Mouse (Mus musculus) heart, postnatal 36 days (tissue): ENCODE results near the gene Tceal8. TPM values are rescaled to one million over a fixed set of nuclear protein-coding genes. Genes with fewer than 3 reads are reported as not detected.
"Not testable (repeated sequence)": the region's sequence is repeated elsewhere in the genome, so short reads cannot be mapped to it uniquely, and the experiment has no call there.

ENCODE experiments used
- DNase-seq, 2 experiments: peaks; one replicate each; pipeline ENCODE4 v3.0.0; 2021 to 2022
- intact Hi-C: fragments of 180-260 bp; cut with DNase I; formaldehyde crosslinking; loops from one replicate; pipeline ENCODE4 v1.15.1; 2025
- total RNA-seq, 2 experiments: library from RNA; stranded (reverse); gene quantifications; 2 replicates each; pipeline ENCODE4 v1.2.3; 2021

The Tceal8 gene
- total RNA-seq, result 10 to 100 TPM; 17.0 to 19.2 TPM

DNA sequence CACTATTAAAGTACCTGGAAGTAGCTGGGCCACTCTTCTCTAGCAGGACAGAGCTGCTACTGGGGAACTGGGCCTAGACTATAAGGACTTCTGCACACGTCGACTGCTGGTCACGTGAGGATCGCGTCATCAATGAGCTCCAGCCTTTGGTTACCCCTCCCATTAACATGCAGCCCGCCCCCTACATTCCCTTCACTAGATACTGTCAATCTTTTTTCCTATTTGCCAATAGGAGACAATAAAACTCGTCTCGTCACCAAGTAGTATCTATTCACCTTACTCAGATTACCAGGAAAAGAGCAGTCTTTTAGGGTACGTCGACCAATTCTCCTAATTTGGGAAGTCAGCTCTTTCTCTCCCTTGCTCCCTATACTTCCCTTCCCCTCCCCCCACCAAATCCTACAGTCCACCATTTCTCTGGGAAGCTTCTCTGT, at the start of gene Tceal8:
TSS of gene Tceal8 (minus strand) at position 225 of the 434 bp plus-strand sequence.
- peak; percentile 64 to 69 for DNase-seq
- intact Hi-C loops, result loop anchor here (5.0 kb wide), 1 partner anchor 75 kb away; the partner anchor contains the start of gene Tceal9

DNA sequence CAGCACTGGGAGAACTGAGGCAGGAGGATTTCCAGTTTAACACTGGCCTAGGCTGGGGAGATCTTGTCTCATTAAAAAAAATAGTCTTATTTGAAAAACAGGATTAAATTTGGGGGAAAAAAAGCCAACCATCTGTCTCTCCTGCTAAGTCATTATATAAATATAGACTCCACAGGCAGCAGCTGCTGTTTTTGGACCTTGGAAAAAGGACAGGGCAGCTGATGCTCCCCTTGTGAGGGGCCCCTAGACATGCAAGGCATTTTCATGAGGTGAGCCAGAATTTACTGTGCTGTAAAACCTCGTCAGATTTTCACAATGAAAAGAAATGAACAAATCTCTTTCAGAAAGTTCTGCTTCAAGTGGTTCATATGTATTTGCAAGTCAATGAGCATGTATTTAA, 44.2 kb upstream of the Tceal8 start:
- no peak for DNase-seq
- intact Hi-C loops, result no loop called here

GRCm38 (mm10) chrX:136214729-136215677, 42.9 kb upstream of the Tceal8 start, which contains the start of the genes Tceal7 and Bex1:
Gene Tceal7, plus strand, starts transcription at chrX:136214779.
Gene Bex1, minus strand, starts transcription at chrX:136215513.
- DNase-seq, result not testable (repeated sequence)

DNA sequence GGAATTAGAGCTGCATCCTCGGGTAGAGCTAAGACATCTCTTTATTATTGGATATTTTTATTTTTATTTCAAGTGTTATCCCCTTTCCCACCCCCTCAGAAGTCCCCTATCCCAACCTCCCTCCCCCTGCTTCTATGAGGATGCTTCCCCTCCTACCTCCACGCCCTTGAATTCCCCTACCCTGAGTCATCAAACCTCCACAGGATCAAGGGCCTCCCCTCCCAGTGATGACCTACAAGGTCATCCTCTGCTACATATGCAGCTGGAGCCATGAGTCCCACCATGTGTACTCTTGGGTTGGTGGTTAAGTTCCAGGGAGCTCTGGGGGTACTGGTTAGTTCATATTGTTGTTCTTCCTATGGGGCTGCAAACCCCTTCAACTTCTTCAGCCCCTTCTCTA, 41.3 kb upstream of the Tceal8 start:
- intact Hi-C loops, result no loop called here
- no peak for DNase-seq

More at GRCm38 (mm10) chrX:136214729-136215677, 42.9 kb upstream of the Tceal8 start, which contains the start of the genes Tceal7 and Bex1:
- intact Hi-C loops, result not testable (repeated sequence)

- intact Hi-C loops, result no loop called here
- DNase-seq, result no peak
Observed at GRCm38 (mm10) chrX:136204406-136204805, 32.3 kb upstream of the Tceal8 start.

DNA sequence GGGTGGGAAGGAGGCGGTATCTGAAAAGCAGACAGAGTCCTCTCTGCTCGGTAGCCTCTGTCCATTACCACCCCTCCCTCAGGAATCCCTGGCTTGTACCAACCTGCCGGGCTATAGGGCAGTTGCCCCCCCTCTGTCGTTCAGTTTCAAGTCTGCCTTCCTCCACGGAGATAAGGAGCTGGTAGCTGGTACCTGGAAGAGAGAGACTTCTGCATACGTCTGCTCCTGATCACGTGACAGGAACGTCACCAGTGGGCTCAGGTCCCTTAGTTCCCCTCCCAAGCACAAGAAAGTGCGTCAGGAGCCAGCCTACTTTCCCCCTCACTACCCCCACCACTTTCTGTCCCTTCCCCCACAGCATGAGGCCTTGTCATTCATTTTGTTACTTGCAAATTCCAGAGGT, 31.5 kb upstream of the Tceal8 start, which contains the start of gene Tceal5:
TSS of gene Tceal5 (minus strand) at position 213 of the 403 bp plus-strand sequence.
- intact Hi-C loops, result no loop called here
- peak in 1 of 2 experiments; percentile 5 for DNase-seq

DNA sequence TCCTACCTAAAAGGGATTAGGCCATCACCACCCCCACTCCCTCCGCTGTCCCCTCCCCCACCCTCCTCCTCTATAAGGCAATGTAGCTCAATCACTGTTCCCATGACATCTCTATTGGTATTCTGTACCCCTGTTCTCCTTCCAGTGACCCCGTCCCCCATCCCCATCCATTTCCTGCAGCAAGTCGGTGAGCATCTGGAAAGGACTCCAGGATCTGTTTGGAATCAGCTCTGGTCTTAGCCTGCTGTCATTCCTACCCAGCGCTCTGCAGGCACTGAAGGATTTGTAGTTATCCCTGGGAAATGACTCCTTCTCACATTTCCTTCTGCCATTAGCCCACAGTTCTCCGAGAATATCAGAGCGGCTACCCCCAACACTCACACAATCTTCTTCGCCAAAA, 31.1 kb upstream of the Tceal8 start:
- intact Hi-C loops, result no loop called here
- no peak for DNase-seq

DNA sequence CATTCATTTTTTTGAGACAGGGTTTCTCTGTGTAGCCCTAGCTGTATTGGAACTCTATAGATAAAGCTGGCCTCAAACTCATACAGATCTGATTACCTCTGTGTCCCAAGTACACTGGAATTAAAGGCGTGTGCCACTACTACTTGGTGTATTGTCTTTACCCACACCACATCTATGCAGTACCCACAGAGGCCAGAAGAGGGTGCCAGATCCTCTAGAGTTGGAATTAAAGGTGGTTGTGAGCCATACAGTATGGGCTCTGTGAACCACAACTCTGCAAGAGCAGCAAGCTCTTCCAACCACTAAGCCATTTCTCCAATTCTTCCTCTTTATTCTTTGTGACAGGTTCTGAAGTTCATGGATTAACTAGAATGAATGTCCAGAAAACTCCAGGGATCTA, 24.7 kb upstream of the Tceal8 start:
- intact Hi-C loops, result loop anchor here (2.0 to 5.0 kb wide), 2 partner anchors 108 to 125 kb away; no protein-coding TSS in a partner anchor
- DNase-seq, result peak; percentile 21 to 28

DNA sequence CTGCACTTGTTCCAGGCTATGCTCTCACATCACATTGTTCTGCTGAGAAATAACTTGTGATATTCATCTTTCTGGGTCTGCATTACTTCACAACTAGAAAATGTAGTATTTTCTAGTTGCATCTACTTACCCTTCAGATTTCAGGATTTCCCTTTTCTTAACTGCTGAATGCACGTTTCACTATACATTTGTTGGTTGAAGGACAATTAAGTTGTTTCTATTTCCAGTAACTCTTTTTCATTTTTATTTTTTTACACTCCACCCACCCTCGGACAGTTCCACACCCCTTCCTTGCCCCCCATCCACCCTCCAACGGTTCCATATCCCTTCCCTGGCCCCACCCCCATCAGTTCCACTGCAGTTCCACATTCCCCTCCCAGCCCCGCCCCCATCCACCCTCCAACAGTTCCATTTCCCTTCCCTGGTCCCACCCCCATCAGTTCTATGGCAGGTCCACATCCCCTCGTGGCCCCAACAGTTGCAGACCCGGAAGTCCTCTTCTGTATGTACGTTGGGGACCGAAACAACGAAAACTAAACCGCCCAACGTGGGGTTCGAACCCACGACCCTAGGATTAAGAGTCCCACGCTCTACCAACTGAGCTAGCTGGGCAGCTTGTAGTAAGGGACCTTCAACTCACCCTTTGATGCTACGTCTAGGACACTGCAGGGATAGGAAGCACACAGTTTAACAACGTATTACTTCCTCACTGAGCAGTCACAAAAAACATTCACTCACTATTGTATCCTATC, 23.2 kb upstream of the Tceal8 start:
- DNase-seq, result no peak
- intact Hi-C loops, result loop anchor here (5.0 kb wide), 1 partner anchor 127 kb away; no protein-coding TSS in a partner anchor

DNA sequence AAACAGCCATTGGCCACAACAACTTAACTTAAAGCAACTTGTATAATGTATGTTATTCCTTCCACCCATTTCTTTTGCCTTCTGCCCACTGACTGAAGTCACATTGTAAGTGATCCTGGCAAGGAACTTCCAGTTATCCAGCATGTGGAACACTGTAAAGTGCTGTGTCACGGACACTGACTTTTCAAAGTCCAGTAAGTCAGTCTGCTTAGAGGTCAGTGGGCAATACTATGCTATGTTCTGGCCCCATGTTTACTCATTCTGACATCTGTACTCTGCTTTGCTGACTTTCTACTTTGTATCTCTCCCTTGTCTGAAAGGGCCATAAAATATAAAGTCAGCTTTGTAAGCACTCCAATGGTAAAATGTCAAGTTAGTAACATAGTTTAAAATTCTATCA, 11.0 kb upstream of the Tceal8 start:
- intact Hi-C loops, result no loop called here
- no peak for DNase-seq

GRCm38 (mm10) chrX:136180897-136181553, 8.9 kb upstream of the Tceal8 start:
- DNase-seq, result no peak
- intact Hi-C loops, result no loop called here

DNA sequence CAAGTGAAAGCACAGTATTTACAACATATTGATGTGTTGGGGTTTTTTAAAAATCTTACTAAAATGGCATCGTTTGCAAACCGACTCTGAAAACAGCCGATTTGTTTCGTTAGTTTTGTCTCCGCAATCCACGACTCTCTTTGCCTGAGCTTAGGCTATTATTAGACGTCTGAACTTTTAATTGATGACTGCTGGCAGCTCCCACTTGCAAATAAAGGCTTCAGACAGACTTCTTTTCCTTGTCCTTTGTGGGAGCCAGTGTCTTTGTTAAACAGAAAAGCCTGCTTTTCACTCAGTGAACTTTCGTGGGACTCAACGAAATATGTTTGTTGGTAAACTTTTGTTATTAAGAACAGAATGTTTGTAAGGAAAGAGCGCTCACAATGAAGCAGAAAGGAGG, 644 bp upstream of the Tceal8 start:
- intact Hi-C loops, result loop anchor here (5.0 kb wide), 1 partner anchor 75 kb away; the partner anchor contains the start of gene Tceal9
- DNase-seq, result no peak

- intact Hi-C loops, result loop anchor here (5.0 kb wide), 1 partner anchor 76 kb away; the partner anchor contains the start of gene Tceal9
- peak; percentile 40 to 45 for DNase-seq
Observed at GRCm38 (mm10) chrX:136171189-136172117, 689 bp downstream of the Tceal8 start.

- no peak for DNase-seq
- intact Hi-C loops, result loop anchor here (5.0 kb wide), 1 partner anchor 77 kb away; the partner anchor contains the start of gene Tceal9
Observed at GRCm38 (mm10) chrX:136170625-136171024, 1.5 kb downstream of the Tceal8 start.

DNA sequence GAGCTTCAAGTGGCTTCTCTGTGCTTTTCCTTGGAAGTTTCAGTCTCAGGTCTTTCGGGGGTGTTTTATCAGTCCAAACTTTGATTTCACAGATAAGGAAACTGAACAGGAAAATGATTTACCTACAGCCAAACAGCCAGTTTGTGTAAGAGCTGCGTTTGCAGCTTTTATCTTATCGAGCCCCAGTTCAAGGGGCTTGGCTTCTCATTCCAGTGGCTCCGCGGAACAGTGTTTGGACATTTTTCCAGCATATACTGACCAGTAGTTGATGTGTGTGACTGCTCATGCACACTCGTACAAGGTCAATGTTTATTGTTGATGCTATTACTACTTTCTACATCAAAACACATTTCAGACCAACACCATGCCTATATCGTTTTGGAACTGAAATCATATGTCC, 27.9 kb downstream of the Tceal8 start:
- intact Hi-C loops, result no loop called here
- DNase-seq, result no peak

DNA sequence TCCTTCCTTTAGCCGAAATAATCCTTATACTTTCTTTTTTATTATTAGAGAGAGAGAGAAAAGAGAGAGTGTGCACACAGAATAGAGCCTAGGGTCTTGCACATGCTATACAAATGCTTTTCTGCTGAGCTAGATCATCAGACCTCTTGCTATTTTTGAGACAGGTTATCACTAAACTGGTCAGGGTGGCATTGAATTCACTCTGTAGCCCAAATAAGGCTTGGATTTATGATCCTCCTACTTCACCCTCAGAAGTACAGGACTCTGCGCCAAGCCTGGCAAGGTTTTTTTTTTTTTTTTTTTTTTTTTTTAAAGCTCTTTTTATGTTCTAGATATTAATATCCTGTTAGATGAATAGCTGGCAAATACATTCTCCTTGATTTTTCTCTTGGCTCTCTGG, 28.4 kb downstream of the Tceal8 start:
- intact Hi-C loops, result no loop called here
- no peak for DNase-seq

DNA sequence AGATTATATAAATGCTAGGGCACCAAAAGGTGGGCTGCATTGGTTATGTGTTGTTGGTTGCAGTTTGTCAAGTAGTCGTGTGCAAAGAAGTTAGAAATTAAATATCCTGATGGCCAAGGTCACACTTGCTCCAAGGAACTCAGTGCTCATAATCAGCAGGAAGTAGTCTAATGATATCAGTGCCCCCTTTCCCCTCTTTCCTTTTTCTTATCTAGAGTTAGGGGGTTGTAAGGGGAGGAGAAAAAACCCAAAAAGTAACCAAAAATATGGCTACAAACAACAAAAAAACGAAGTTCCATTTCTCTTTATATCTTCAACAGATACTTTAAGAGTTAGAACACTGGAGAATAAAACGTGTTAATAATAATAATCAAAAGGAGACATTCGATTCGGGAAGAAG, 30.8 kb downstream of the Tceal8 start:
- DNase-seq, result no peak
- intact Hi-C loops, result no loop called here

- intact Hi-C loops, DNase-seq: not testable (repeated sequence)
Observed at GRCm38 (mm10) chrX:136139640-136140004, 32.5 kb downstream of the Tceal8 start.
